Mouse (Mus musculus) stomach, embryonic 14.5 days (tissue): ENCODE measurements around the gene Ackr3. TPM values are rescaled to one million over a fixed set of nuclear protein-coding genes. Genes with fewer than 3 reads are reported as not detected.

Experiments
- ATAC-seq: fragments of 200-750 bp; cut with Nextera tagmentation; 2 replicates; pipeline ENCODE4 v1.8.0; 2017; ENCODE audit warnings: low read depth, moderate TSS enrichment; ENCODE audit not compliant: insufficient number of reproducible peaks, insufficient read depth, low FRiP score
- H3K27ac ChIP-seq: fragments of 300-500 bp; sonication (generic); 2 replicates; pipeline ENCODE4 v1.5.1; 2014; ENCODE audit warnings: mild to moderate bottlenecking, low read length, moderate library complexity, mixed read lengths
- H3K27me3 ChIP-seq: fragments of 300-500 bp; sonication (generic); 2 replicates; pipeline ENCODE4 v1.6.1; 2014; ENCODE audit warnings: low read length, control low read depth, mixed read lengths; ENCODE audit not compliant: control insufficient read depth, insufficient read depth
- H3K36me3 ChIP-seq: fragments of 300-500 bp; sonication (generic); 2 replicates; pipeline ENCODE4 v1.6.1; 2014; ENCODE audit warnings: mild to moderate bottlenecking, control low read depth, low read length, moderate library complexity, mixed read lengths; ENCODE audit not compliant: control insufficient read depth, insufficient read depth
- H3K4me1 ChIP-seq: fragments of 300-500 bp; sonication (generic); 2 replicates; pipeline ENCODE4 v1.6.1; 2014; ENCODE audit warnings: low read length, control low read depth, mixed read lengths; ENCODE audit not compliant: control insufficient read depth, insufficient read depth
- H3K4me2 ChIP-seq: fragments of 300-500 bp; sonication (generic); replicated peaks from 2 replicates; pipeline ENCODE4 v1.6.1; 2014; ENCODE audit warnings: low read depth, low read length, control low read depth
- H3K4me3 ChIP-seq: fragments of 300-500 bp; sonication (generic); 2 replicates; pipeline ENCODE4 v1.5.1; 2014; ENCODE audit warnings: low read depth, low read length, control low read depth
- H3K9ac ChIP-seq: fragments of 300-500 bp; sonication (generic); replicated peaks from 2 replicates; pipeline ENCODE4 v1.6.1; 2014; ENCODE audit warnings: low read depth, mild to moderate bottlenecking, control low read depth, low read length, moderate library complexity, mixed read lengths
- H3K9me3 ChIP-seq: fragments of 300-500 bp; sonication (generic); 2 replicates; pipeline ENCODE4 v1.6.1; 2016; ENCODE audit warnings: low read depth, low read length, control low read depth; ENCODE audit not compliant: control insufficient read depth
- WGBS: fragments of 180-500 bp; shearing (Covaris S2); extraction: QIAGEN DNeasy Blood & Tissue Kit; methylation state at CpG from one replicate; pipeline ENCODE4 v1.1.7; 2014; 5-methylcytosine and 5-hydroxymethylcytosine counted together
- polyA plus RNA-seq: library from polyadenylated mRNA; unstranded; fragments of >200 nt; fragmentation: Nextera tagmentation; extraction: Ambion mirVana; gene quantifications from 2 replicates; pipeline ENCODE4 v1.2.1, GENCODE M21; 2014

The Ackr3 gene
- polyA plus RNA-seq, 1 experiment from 2014 or later = 37.0 TPM

DNA sequence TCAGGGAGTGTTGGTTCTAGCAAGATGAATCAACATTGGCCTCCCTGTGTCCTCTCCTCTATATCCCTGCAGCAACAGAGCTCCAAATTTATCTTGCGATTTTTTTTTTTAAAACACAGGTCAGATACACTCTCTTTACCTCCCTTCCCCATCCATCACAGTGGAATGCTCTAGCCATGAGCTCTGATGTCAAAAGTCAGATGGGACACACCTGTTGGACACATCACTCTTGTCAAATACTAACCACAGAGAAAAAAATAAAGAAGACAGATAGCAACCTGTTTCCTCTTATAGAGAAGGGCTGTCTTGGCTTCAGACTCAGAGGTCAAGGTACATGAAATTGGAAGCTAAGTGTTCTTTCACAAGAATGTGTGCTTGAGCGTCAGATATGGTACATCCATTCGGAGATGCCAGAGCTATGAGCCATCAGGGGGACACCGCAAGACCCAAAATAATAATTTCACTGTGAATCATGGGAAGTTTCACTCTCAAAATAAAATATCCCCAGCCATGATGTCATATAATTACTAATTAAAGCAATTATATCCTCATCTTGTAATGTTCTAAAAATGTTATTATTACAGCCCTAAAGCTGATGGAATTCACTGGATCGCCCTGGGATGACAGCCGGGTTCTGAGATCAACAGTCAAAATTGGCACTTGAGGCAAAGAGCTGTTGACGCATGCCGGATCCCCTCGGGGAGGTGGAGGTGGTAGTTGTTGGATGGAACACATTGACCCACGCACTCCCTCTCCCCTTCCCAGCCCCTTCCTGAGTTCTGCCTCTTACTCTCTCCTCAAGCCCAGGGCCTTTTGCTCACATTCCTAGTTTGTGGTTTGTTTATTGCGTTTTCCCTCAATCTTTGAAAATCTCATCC, 57.2 kb downstream of the Ackr3 start:
- no peaks in the 10 kb centered on the region for H3K36me3 ChIP-seq
- H3K9ac ChIP-seq = no peak overlapping the region
- H3K4me1 ChIP-seq = no peaks in the 10 kb centered on the region; the same call in 1 of the 2 replicates
- WGBS = 69% methylated on average over 11 of the region's 11 CpGs
- H3K27me3 ChIP-seq = no peaks in the 10 kb centered on the region
- no peak for ATAC-seq
- no peak overlapping the region for H3K27ac ChIP-seq
- H3K9me3 ChIP-seq = no peaks in the 10 kb centered on the region
- no peak overlapping the region for H3K4me3 ChIP-seq
- H3K4me2 ChIP-seq = no peak overlapping the region

DNA sequence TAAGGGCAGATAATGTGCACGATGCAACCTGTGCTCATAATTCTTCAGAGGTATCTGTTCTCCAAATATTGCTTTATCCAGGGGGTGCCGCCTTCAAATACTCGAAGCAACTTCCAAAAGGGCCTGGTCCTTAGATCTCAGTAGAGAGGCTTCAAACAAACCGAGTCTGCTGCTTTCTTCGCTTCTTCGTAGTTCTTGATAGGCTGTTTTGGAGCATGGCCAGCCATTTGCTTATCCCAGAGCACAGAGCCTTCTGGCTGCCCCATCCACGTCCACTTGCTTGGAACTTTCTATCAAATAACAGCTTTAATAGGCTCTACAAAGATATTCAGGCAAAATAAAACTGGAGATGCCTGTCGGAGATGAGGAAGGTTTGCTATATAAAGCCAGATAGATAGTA, 58.6 kb downstream of the Ackr3 start:
- Histone ChIP-seq H3K4me1 (no peaks in the 10 kb centered on the region; the same call in 1 of the 2 replicates), H3K4me3 (no peak overlapping the region), H3K9me3 (no peaks in the 10 kb centered on the region), H3K9ac (no peak overlapping the region), H3K4me2 (no peak overlapping the region), H3K27ac (no peak overlapping the region), H3K36me3 (no peaks in the 10 kb centered on the region), H3K27me3 (no peaks in the 10 kb centered on the region)
- WGBS = 52% methylated on average over 8 of the region's 8 CpGs
- no peak for ATAC-seq

Other genes starting within 250 kb of the Ackr3 start
- 0.06 TPM in 1 of 2 replicates, not detected in the other for gene Asb18, start 189.3 kb upstream of the Ackr3 start, polyA plus RNA-seq
- not detected in 2 replicates for gene Iqca, start 50.6 kb upstream of the Ackr3 start, polyA plus RNA-seq